Mouse (Mus musculus) forebrain, embryonic 14.5 days (tissue): Measurements from ENCODE around the gene Gm15013. TPM values are rescaled to one million over a fixed set of nuclear protein-coding genes. Genes with fewer than 3 reads are reported as not detected.

ENCODE experiments used
- ATAC-seq: fragments of 200-750 bp; cut with Nextera tagmentation; 2 replicates; pipeline ENCODE4 v1.8.0; 2017; ENCODE audit warnings: mild to moderate bottlenecking, moderate library complexity
- DNase-seq: peaks from one replicate; pipeline ENCODE4 v3.0.0-alpha.2; 2015; ENCODE audit warnings: low spot score
- H3K27ac ChIP-seq: fragments of 300-500 bp; sonication (generic); 2 replicates; pipeline ENCODE4 v1.5.1; 2014; ENCODE audit warnings: low read depth, mild to moderate bottlenecking, control low read depth, low read length, moderate library complexity
- H3K27me3 ChIP-seq: fragments of 300-500 bp; sonication (generic); replicated peaks from 2 replicates; pipeline ENCODE4 v1.6.1; 2014; ENCODE audit warnings: low read length, control low read depth, mixed read lengths; ENCODE audit not compliant: control insufficient read depth, insufficient read depth
- H3K36me3 ChIP-seq: fragments of 300-500 bp; sonication (generic); 2 replicates; pipeline ENCODE4 v1.6.1; 2014; ENCODE audit warnings: low read length, control low read depth; ENCODE audit not compliant: control insufficient read depth, insufficient read depth
- H3K4me1 ChIP-seq: fragments of 300-500 bp; sonication (generic); 2 replicates; pipeline ENCODE4 v1.6.1; 2014; ENCODE audit warnings: antibody characterized with exemption, low read length, control low read depth; ENCODE audit not compliant: control insufficient read depth, insufficient read depth
- H3K4me2 ChIP-seq: fragments of 300-500 bp; sonication (generic); 2 replicates; pipeline ENCODE4 v1.6.1; 2014; ENCODE audit warnings: mild to moderate bottlenecking, control low read depth, low read length
- H3K4me3 ChIP-seq: fragments of 300-500 bp; sonication (generic); 2 replicates; pipeline ENCODE4 v1.5.1; 2014; ENCODE audit warnings: low read depth, low read length, control low read depth
- H3K9ac ChIP-seq: fragments of 300-500 bp; sonication (generic); 2 replicates; pipeline ENCODE4 v1.6.1; 2014; ENCODE audit warnings: mild to moderate bottlenecking, low read length, control low read depth, moderate library complexity
- H3K9me3 ChIP-seq: fragments of 300-500 bp; sonication (generic); replicated peaks from 2 replicates; pipeline ENCODE4 v1.6.1; 2016; ENCODE audit warnings: low read length, control low read depth, mixed read lengths; ENCODE audit not compliant: control insufficient read depth
- WGBS: fragments of 180-500 bp; shearing (Covaris S2); extraction: QIAGEN DNeasy Blood & Tissue Kit; methylation state at CpG from one replicate; pipeline ENCODE4 v1.1.7; 2014; 5-methylcytosine and 5-hydroxymethylcytosine counted together
- polyA plus RNA-seq: library from polyadenylated mRNA; unstranded; fragments of >200 nt; fragmentation: Nextera tagmentation; extraction: Ambion mirVana; gene quantifications from 2 replicates; pipeline ENCODE4 v1.2.1, GENCODE M21; 2014

Gm15013 gene
- polyA plus RNA-seq, 1 experiment from 2014 or later = not detected

DNA sequence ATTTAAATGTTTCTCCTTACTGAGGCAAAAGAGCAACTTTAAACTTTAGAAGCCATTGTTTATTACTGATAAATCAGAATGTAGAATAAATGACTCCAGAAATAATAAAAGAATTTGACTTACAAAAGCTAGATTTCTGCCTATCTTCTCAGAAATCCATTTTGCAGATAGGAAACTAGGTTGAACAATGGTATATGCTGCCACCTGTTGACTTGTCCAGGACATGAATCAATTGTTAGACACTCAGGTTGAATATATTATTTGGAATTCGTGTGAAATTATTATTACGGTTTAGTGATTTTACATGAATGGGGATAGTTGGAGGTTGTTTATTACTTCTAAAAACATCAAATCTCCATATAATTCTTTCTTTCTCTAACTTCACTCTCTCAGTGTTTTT lies 48.5 kb downstream of the Gm15013 start:
- DNase-seq (no peak), ATAC-seq (no peak)
- Histone ChIP-seq H3K36me3 (no peaks in the 10 kb centered on the region), H3K4me3 (no peak overlapping the region), H3K27me3 (no peaks in the 10 kb centered on the region), H3K4me2 (no peak overlapping the region), H3K9me3 (no peaks in the 10 kb centered on the region), H3K4me1 (no peaks in the 10 kb centered on the region), H3K9ac (no peak overlapping the region), H3K27ac (no peak overlapping the region)
- WGBS = 81% methylated on average over 2 of the region's 2 CpGs

Other genes with a start within 250 kb of the Gm15013 start
- 1.8 and 1.9 TPM in 2 replicates for gene D330045A20Rik, start 234.1 kb downstream of the Gm15013 start, polyA plus RNA-seq
- gene Rnf128, start 151.2 kb downstream of the Gm15013 start, polyA plus RNA-seq = 2.5 and 2.9 TPM in 2 replicates
- 0.36 and 0.53 TPM in 2 replicates for gene Tbc1d8b, start 29.5 kb downstream of the Gm15013 start, polyA plus RNA-seq
- gene Ripply1, start 67.9 kb upstream of the Gm15013 start, polyA plus RNA-seq = not detected in 2 replicates
- 0.56 and 0.61 TPM in 2 replicates for gene Cldn2, start 86.3 kb upstream of the Gm15013 start, polyA plus RNA-seq
- 2.0 and 3.1 TPM in 2 replicates for gene Morc4, start 157.2 kb upstream of the Gm15013 start, polyA plus RNA-seq